Mouse (Mus musculus) midbrain, embryonic 13.5 days (tissue): ENCODE measurements around the gene Prkra. TPM values are rescaled to one million over a fixed set of nuclear protein-coding genes. Genes with fewer than 3 reads are reported as not detected.
A peak's percentile ranks its signal among the peaks of the same experiment; 100 is the strongest.

ENCODE experiments used
- ATAC-seq: fragments of 200-750 bp; cut with Nextera tagmentation; 2 replicates; pipeline ENCODE4 v1.8.0; 2017; ENCODE audit warnings: mild to moderate bottlenecking, moderate TSS enrichment, moderate library complexity
- H3K27ac ChIP-seq: fragments of 300-500 bp; sonication (generic); 2 replicates; pipeline ENCODE4 v1.5.1; 2015; ENCODE audit warnings: inconsistent platforms, mild to moderate bottlenecking, moderate library complexity
- H3K27me3 ChIP-seq: fragments of 300-500 bp; sonication (generic); 2 replicates; pipeline ENCODE4 v1.6.1; 2015; ENCODE audit warnings: mild to moderate bottlenecking, inconsistent platforms
- H3K36me3 ChIP-seq: fragments of 300-500 bp; sonication (generic); 2 replicates; pipeline ENCODE4 v1.6.1; 2015; ENCODE audit warnings: mild to moderate bottlenecking, inconsistent platforms
- H3K4me1 ChIP-seq: fragments of 300-500 bp; sonication (generic); replicated peaks from 2 replicates; pipeline ENCODE4 v1.6.1; 2015; ENCODE audit warnings: inconsistent platforms
- H3K4me2 ChIP-seq: fragments of 300-500 bp; sonication (generic); replicated peaks from 2 replicates; pipeline ENCODE4 v1.6.1; 2015; ENCODE audit warnings: moderate library complexity, mild to moderate bottlenecking, inconsistent platforms
- H3K4me3 ChIP-seq: fragments of 300-500 bp; sonication (generic); replicated peaks from 2 replicates; pipeline ENCODE4 v1.5.1; 2015; ENCODE audit warnings: mild to moderate bottlenecking, inconsistent platforms
- H3K9ac ChIP-seq: fragments of 300-500 bp; sonication (generic); replicated peaks from 2 replicates; pipeline ENCODE4 v1.6.1; 2015; ENCODE audit warnings: mild to moderate bottlenecking, inconsistent platforms
- H3K9me3 ChIP-seq: fragments of 300-500 bp; sonication (generic); 2 replicates; pipeline ENCODE4 v1.6.1; 2016; ENCODE audit warnings: mild to moderate bottlenecking, inconsistent platforms
- WGBS: fragments of 180-500 bp; shearing (Covaris S2); methylation state at CpG from one replicate; pipeline ENCODE4 v1.1.7; 2015; 5-methylcytosine and 5-hydroxymethylcytosine counted together
- polyA plus RNA-seq: library from polyadenylated mRNA; unstranded; fragments of >200 nt; fragmentation: Nextera tagmentation; extraction: Ambion mirVana; gene quantifications from 2 replicates; pipeline ENCODE4 v1.2.1, GENCODE M21; 2015

Gene Prkra
- 105 and 107 TPM in 2 replicates for polyA plus RNA-seq

DNA sequence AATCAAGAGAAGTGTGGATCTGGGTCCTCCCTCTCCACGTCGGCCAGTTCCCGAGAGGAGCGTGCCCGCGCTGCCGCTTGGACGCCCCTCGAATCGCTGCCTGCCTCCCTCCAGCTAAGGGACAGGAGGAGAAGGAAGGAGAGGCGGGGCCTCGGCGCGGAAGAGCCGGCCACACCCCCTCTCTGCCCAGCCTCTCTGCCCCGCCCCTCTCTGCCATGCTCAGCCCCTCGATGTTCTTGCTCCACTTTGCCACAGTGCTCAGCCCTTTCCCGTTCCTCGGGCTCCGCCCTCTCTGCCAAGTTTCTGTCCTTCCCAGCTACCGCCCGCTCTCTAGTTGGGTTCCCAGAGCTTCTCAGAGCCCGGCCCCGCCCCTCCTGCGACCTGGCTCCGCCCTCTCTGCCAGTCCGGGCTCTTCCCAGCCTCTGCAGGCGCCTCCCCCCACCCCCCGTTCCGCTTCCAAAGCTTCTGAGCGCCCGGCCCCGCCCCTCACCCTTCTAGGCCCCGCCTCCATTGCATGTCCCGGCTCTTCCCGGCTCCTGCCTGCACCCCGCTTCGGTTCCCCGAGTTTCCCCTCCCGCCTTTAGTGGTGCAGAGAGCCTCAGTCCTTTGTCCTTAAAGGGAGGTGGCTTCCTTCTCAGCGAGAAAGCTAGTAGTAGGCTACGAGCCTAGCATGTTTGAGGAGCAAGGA, at the start of gene Prkra, which contains the start of gene Pjvk:
TSS of gene Prkra (minus strand) at position 133 of the 688 bp plus-strand sequence.
TSS of gene Pjvk (plus strand) at position 594 of the 688 bp plus-strand sequence.
- H3K4me2 ChIP-seq = peak within 1 kb of the TSS; percentile 83
- H3K27ac ChIP-seq = peak within 1 kb of the TSS; percentile 95
- H3K9me3 ChIP-seq = no peaks in the 10 kb centered on the region
- peak; percentile 99 for ATAC-seq
- no peaks in the 10 kb centered on the region for H3K27me3 ChIP-seq
- peak within 1 kb of the TSS; percentile 92 for H3K9ac ChIP-seq
- H3K4me3 ChIP-seq = peak within 1 kb of the TSS; percentile 79
- H3K4me1 ChIP-seq = peaks cover 33% of the 10 kb centered on the region
- WGBS = under 1% methylated on average over 36 of the region's 42 CpGs
- peaks cover 5% of the 10 kb centered on the region; the same call in 1 of the 2 replicates for H3K36me3 ChIP-seq

DNA sequence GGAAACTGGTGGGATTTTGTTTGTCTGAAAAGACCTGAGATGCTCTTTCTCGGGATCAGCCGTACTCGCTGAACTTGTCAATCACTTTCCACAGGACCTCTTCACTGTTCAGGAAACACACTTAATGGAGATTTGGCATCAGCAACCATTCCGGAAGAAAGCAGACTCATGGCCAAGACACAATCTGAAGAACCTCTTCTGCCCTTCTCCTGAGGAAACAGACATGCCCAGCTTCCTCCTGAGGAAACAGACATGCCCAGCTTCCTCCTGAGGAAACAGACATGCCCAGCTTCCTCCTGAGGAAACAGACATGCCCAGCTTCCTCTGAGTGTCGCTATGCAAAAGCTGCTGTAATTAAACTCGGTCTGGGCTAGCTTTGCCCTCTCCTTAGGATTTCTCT, 47.5 kb upstream of the Prkra start:
- Histone ChIP-seq H3K4me1 (no peaks in the 10 kb centered on the region), H3K9me3 (no peaks in the 10 kb centered on the region), H3K27ac (no peak overlapping the region), H3K27me3 (no peaks in the 10 kb centered on the region), H3K4me2 (no peak overlapping the region), H3K4me3 (no peak overlapping the region), H3K36me3 (peaks cover 63% of the 10 kb centered on the region), H3K9ac (no peak overlapping the region)
- 88% methylated on average over 6 of the region's 6 CpGs for WGBS
- ATAC-seq = no peak

DNA sequence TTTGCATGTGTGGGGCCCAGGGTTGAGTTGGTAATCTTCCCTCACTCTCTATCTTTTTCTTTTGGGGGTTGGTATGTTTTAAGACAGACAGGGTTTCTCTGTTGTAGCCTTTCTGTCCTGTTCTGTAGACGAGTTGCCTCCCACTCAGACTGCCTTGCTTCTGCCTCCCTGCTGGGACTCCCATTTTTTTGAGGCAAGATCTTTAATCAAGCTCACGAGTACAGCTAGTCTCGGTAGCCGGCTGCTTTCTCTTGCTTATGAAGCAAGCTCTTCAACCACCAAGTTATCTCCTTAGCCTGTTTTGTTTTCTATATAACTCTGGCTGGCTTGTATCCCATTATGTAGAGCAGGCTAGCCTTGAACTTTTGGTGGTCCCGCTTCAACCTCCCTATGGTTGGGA, 46.0 kb upstream of the Prkra start:
- peaks cover 67% of the 10 kb centered on the region for H3K36me3 ChIP-seq
- no peak overlapping the region for H3K4me2 ChIP-seq
- H3K27me3 ChIP-seq = no peaks in the 10 kb centered on the region
- 85% methylated on average over 5 of the region's 5 CpGs for WGBS
- no peak for ATAC-seq
- H3K4me1 ChIP-seq = no peaks in the 10 kb centered on the region
- no peak overlapping the region for H3K4me3 ChIP-seq
- H3K9ac ChIP-seq = no peak overlapping the region
- H3K9me3 ChIP-seq = no peaks in the 10 kb centered on the region
- no peak overlapping the region for H3K27ac ChIP-seq

DNA sequence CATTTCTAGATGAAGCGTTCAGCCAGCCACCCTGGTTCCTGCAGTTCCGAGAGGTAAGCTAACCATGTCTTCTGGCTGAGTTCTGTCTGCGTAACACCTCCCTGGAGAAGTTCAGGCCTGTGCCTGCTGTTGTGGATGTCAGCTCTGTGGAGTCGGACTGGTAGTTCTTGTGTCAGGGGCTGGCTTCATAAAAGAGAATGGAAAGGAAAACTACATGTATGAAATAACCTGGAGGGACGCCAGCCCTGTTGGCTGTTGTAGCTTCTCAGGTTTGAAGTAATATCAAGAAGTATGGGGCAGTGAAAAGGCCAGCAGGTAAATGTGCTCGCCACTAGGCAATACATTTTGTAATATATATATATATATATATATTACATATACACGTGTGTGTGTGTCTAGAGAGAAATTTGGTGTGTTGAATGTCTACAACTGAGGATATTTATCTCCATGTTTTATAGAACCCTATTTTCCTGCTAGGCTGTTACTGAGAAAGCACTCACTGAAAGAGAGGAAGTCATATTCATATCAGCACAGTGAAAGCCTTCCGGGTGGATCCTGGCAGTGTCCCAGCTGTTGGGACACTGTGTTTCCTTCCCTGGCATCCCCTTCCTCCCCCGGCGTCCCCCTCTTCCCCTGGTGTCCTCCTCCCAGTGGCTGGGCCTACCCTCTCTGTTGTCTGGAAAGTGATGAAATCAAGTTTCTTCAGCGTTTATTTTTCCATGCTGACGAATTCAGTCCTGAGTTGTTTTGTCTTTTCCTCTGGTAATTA, 42.8 kb upstream of the Prkra start:
- peaks cover 84% of the 10 kb centered on the region for H3K36me3 ChIP-seq
- H3K27me3 ChIP-seq = no peaks in the 10 kb centered on the region
- no peak overlapping the region for H3K9ac ChIP-seq
- H3K4me3 ChIP-seq = no peak overlapping the region
- H3K9me3 ChIP-seq = no peaks in the 10 kb centered on the region
- H3K4me2 ChIP-seq = no peak overlapping the region
- 94% methylated on average over 12 of the region's 12 CpGs for WGBS
- no peak for ATAC-seq
- H3K27ac ChIP-seq = no peak overlapping the region
- no peaks in the 10 kb centered on the region for H3K4me1 ChIP-seq

DNA sequence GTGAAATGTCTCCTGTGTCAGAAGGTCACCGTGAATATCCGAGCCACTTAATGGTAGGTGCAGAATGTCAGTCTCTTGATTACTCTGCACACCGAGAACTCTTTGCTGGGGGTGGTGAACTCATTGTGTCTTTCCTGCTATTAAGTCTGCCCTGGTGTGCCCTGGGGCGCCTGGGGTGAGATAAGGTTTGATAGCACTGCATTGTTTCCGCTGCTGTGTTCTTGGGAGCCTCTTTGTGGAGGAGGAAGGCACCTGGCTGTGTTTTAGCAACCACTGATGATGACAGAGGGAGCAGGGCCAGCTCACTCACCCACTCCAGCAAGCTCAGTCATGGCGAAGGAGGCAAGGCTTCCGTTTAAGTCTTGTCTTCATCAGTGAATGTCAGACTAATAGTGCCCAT, 40.3 kb upstream of the Prkra start:
- no peak overlapping the region for H3K27ac ChIP-seq
- H3K4me3 ChIP-seq = no peak overlapping the region
- WGBS = 81% methylated on average over 7 of the region's 7 CpGs
- H3K36me3 ChIP-seq = peaks cover 77% of the 10 kb centered on the region
- H3K9ac ChIP-seq = no peak overlapping the region
- no peak for ATAC-seq
- H3K27me3 ChIP-seq = no peaks in the 10 kb centered on the region
- no peaks in the 10 kb centered on the region for H3K4me1 ChIP-seq
- H3K9me3 ChIP-seq = no peaks in the 10 kb centered on the region
- no peak overlapping the region for H3K4me2 ChIP-seq

DNA sequence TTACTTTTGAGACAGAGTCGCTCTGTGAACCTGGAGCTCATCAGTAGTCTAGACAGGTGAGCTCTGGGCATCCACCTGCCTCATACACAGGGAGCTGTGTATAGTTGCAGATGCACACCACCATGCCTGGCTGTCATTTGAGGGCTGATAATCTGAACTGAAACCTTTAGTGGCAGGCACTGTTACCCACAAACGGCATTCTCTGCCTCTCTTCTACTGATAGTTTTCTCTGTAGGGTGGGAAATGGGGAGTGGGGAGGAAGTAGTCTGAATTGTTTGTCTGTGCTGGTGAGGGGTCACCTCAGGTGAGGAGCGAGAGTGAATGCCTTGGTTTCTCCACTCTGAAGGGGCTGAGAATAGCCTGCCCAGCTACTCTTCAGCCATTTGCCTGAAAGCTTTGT, 39.8 kb upstream of the Prkra start:
- no peaks in the 10 kb centered on the region for H3K4me1 ChIP-seq
- no peak for ATAC-seq
- no peak overlapping the region for H3K9ac ChIP-seq
- no peaks in the 10 kb centered on the region for H3K9me3 ChIP-seq
- 96% methylated on average over 3 of the region's 3 CpGs for WGBS
- H3K4me2 ChIP-seq = no peak overlapping the region
- H3K36me3 ChIP-seq = peaks cover 77% of the 10 kb centered on the region
- no peak overlapping the region for H3K27ac ChIP-seq
- H3K4me3 ChIP-seq = no peak overlapping the region
- H3K27me3 ChIP-seq = no peaks in the 10 kb centered on the region

DNA sequence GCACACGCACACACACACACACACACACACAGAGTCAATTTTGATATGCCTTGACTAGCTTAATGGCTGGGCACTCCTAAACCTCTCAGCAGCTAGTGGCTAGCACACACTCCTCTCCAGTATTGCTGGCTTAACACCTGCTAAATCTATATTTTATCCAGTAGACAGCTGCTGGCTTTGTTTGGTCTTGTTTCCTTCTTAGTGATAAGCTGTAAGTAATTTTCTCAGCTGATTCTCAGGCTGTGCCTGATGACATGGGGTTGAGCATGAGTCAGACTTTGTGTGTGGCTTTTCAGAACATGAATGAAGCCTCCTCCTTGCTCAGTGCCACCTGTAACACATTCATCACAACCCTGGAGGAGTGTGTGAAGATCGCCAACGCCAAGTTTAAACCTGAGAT, 39.2 kb upstream of the Prkra start:
- Histone ChIP-seq H3K4me3 (no peak overlapping the region), H3K4me1 (no peaks in the 10 kb centered on the region), H3K9ac (no peak overlapping the region), H3K27ac (no peak overlapping the region), H3K4me2 (no peak overlapping the region), H3K9me3 (no peaks in the 10 kb centered on the region), H3K27me3 (no peaks in the 10 kb centered on the region), H3K36me3 (peaks cover 77% of the 10 kb centered on the region)
- ATAC-seq = no peak
- WGBS = 92% methylated on average over 3 of the region's 3 CpGs

DNA sequence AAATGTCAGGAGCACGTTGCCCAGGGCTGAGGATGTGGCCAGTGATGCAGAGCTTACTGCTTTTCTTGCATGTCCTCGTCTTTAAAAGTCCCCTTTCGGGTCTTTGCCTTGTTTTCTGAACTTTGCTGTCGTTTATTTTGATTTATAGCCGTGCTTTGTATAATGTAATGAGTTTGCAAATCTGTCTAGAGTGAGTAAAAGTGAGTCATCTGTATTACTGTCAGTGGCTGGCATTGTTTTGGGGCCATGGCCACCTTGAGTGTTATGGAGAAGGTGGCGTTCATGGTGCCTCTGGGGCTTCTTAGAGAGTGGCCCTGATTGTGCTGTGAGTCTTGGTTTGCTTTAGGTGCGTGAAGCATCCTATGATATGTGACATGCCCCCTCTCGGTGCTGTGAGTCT, 34.5 kb upstream of the Prkra start:
- peaks cover 53% of the 10 kb centered on the region for H3K36me3 ChIP-seq
- H3K9ac ChIP-seq = no peak overlapping the region
- H3K4me1 ChIP-seq = 0 out of 2 replicates have a peak, but pooled peaks cover 2% of the 10 kb centered on the region
- no peak for ATAC-seq
- WGBS = 95% methylated on average over 8 of the region's 8 CpGs
- H3K9me3 ChIP-seq = no peaks in the 10 kb centered on the region
- H3K4me2 ChIP-seq = no peak overlapping the region
- H3K27me3 ChIP-seq = no peaks in the 10 kb centered on the region
- no peak overlapping the region for H3K27ac ChIP-seq
- H3K4me3 ChIP-seq = no peak overlapping the region

DNA sequence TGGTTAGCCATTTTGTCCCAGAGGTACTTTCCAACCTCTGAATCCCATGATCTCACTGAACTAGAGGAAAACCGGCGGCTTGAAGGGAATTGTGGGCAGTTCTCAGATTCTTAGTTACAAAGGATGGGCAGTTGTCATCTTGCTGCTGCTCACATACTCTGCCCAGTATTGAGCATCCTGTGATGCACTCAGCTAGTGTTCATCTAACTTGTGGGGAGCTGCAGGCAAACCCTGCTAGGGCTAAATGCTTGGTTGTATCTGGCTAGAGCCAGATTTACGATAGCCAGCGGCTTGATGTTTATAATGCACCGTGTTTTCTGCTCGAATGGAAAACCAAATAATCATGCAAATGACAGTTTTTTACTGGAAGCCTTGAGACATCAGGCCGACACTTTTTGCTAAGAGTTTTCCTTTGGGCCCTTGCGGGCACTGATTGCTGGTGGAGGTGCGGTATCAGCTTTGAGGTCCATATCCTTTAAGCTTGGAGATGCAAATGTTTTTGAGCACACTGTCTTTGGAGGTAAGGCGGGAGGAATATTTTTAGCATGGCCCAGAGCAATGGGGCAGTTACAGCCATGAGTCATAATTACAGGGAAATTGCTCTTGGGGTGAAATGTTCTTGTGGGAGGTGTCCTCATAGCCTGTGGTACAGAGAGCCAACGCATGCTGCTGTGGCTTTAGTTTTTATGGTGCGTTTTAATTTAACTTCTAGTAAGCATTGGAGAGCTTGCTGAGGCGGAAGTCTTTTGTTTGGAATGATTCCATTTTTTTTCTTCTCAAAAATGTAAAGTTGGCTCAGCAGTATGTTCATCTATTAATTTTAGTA, 28.8 kb upstream of the Prkra start:
- H3K4me1 ChIP-seq = peaks cover 26% of the 10 kb centered on the region
- WGBS = 69% methylated on average over 13 of the region's 13 CpGs
- H3K9ac ChIP-seq = peak overlapping the region; percentile 88
- no peaks in the 10 kb centered on the region for H3K27me3 ChIP-seq
- no peak for ATAC-seq
- peaks cover 8% of the 10 kb centered on the region; the same call in 1 of the 2 replicates for H3K36me3 ChIP-seq
- H3K27ac ChIP-seq = no peak overlapping the region
- H3K4me3 ChIP-seq = peak overlapping the region; percentile 92
- H3K9me3 ChIP-seq = no peaks in the 10 kb centered on the region
- H3K4me2 ChIP-seq = peak overlapping the region; percentile 75

DNA sequence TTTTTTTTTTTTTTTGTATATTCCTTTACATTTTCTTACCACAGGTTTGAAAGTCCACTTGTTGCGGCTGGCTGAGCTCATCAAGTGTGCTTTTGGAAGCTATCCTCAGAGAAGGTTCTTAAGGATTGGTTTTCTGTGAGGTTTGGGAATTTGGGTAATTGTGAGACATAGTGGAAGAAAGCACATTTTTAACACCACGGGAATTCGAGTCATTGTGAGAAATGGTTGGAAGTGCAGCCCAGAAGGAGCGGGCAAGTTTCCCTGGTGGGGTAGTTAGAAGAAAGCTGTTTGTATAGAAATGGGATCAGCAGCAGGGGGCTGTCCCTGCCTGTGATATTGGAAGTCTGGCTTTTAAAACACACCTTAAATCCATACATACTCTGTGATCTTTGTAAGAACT, 28.1 kb upstream of the Prkra start:
- H3K27me3 ChIP-seq = no peaks in the 10 kb centered on the region
- peaks cover 28% of the 10 kb centered on the region for H3K4me1 ChIP-seq
- ATAC-seq = no peak
- H3K27ac ChIP-seq = no peak overlapping the region
- peak overlapping the region; percentile 75 for H3K4me2 ChIP-seq
- no peaks in the 10 kb centered on the region for H3K9me3 ChIP-seq
- WGBS = 12% methylated on average over 4 of the region's 4 CpGs
- peak overlapping the region; percentile 88 for H3K9ac ChIP-seq
- H3K36me3 ChIP-seq = peaks cover 6% of the 10 kb centered on the region; the same call in 1 of the 2 replicates
- H3K4me3 ChIP-seq = peak overlapping the region; percentile 92

DNA sequence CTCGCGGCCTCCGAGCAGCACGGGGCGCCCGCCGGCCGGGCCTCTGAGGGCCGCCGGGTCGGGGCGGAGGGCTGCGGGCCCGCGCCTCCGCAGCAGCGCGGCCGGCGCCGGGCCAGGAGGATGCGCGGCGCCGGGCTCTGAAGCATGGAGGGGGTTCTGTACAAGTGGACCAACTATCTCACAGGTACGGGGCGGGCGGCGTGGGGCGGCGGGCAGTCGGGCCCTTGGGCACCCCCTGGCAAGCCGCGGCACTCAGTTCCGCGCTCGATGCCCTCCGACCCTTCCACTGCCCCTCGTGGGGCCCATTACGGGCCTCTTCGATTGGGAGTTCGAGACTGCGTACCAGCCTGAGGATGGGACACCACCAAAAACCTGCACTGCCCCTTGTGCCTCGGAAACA, 27.6 kb upstream of the Prkra start:
- ATAC-seq = peak; percentile 74
- 3% methylated on average over 40 of the region's 44 CpGs for WGBS
- H3K27ac ChIP-seq = peak overlapping the region; percentile 82
- H3K36me3 ChIP-seq = peaks cover 5% of the 10 kb centered on the region; the same call in 1 of the 2 replicates
- peak overlapping the region; percentile 92 for H3K4me3 ChIP-seq
- H3K27me3 ChIP-seq = no peaks in the 10 kb centered on the region
- no peaks in the 10 kb centered on the region for H3K9me3 ChIP-seq
- peak overlapping the region; percentile 88 for H3K9ac ChIP-seq
- peaks cover 28% of the 10 kb centered on the region for H3K4me1 ChIP-seq
- H3K4me2 ChIP-seq = peak overlapping the region; percentile 75
